Mouse (Mus musculus): ENCODE data around the gene Slc25a10. TPM values are rescaled to one million over a fixed set of nuclear protein-coding genes. Genes with fewer than 3 reads are reported as not detected.

The Slc25a10 gene
- polyA plus RNA-seq, 1 experiment from 2014 or later: 99.7 TPM

DNA sequence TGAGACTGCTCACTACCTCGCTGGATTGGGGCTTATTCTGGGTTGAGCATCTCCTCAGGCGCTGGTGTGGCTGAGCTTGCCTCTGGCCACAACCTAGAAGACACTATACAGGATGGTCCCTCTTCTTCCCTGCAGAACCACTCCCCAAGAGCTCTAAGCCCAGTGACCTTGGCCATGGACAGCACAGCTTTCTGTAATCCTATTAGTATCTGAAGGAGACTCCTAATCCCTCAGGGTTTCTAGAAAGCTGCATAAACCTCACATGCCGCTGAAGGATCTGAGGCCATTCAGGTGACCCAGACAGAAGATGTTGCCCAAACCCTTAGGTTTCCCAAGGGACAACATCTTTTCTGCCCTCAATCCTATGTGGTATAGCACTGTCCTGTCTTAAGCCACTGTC lies 39.4 kb upstream of the Slc25a10 start:
- no peak for DNase-seq
- WGBS (ENCODE audit: insufficient replicate concordance): 80% methylated on average over 3 of the region's 3 CpGs
- ATAC-seq: no peak
- no peak overlapping the region for H3K4me2 ChIP-seq (ENCODE audit: low read depth, low read length)
- H3K36me3 ChIP-seq (replicated peaks; ENCODE audit: insufficient read depth, low read length): 0 out of 2 replicates have a peak, but pooled peaks cover 3% of the 10 kb centered on the region
- peaks cover 20% of the 10 kb centered on the region for H3K4me1 ChIP-seq (ENCODE audit: insufficient read depth)
- H3K9me3 ChIP-seq (ENCODE audit: low read length): no peaks in the 10 kb centered on the region
- H3K27ac ChIP-seq (ENCODE audit: low read depth): no peak overlapping the region
- TF ChIP-seq EP300 (IDR thresholded peaks at IDR 0.05; ENCODE audit: low read depth) (no peak), CTCF (IDR thresholded peaks at IDR 0.05; ENCODE audit: low read depth) (no peak)
- no peak overlapping the region for H3K4me3 ChIP-seq (ENCODE audit: low read depth, low read length)
- H3K27me3 ChIP-seq (ENCODE audit: insufficient read depth, low read length): no peaks in the 10 kb centered on the region
- no peak overlapping the region for H3K9ac ChIP-seq (replicated peaks)

DNA sequence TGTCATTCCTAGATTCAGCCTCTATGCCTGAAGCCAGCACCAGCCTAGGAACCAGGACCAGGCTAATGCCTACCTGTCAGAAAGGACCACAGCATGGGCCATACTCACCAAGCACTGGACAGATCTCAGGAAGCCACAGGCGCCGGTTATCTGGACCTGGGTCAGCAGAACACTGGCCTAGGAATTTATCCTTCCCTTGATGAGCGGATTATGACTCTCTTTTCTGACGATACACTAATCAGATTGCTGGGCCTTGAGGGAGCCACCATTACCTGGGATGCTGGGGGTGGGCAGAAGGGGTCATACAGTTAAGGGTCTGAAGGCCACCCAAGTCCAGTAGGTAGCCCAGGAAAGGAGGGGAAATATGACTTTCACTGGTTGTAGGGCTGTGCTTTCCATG lies 38.3 kb upstream of the Slc25a10 start, which contains the start of gene Pde6g:
Gene Pde6g (minus strand): TSS at position 195 of the 400 bp plus-strand sequence.
- H3K27ac ChIP-seq (ENCODE audit: low read depth): no peak within 1 kb of the TSS
- no peak for ATAC-seq
- TF ChIP-seq CTCF (IDR thresholded peaks at IDR 0.05; ENCODE audit: low read depth) (no peak), EP300 (IDR thresholded peaks at IDR 0.05; ENCODE audit: low read depth) (no peak)
- DNase-seq: no peak
- no peak within 1 kb of the TSS for H3K9ac ChIP-seq (replicated peaks)
- 63% methylated on average over 4 of the region's 4 CpGs for WGBS (ENCODE audit: insufficient replicate concordance)
- H3K9me3 ChIP-seq (ENCODE audit: low read length): no peaks in the 10 kb centered on the region
- H3K27me3 ChIP-seq (ENCODE audit: insufficient read depth, low read length): no peaks in the 10 kb centered on the region
- H3K36me3 ChIP-seq (replicated peaks; ENCODE audit: insufficient read depth, low read length): 0 out of 2 replicates have a peak, but pooled peaks cover 3% of the 10 kb centered on the region
- H3K4me1 ChIP-seq (ENCODE audit: insufficient read depth): peaks cover 25% of the 10 kb centered on the region
- H3K4me2 ChIP-seq (ENCODE audit: low read depth, low read length): no peak within 1 kb of the TSS
- H3K4me3 ChIP-seq (ENCODE audit: low read depth, low read length): no peak within 1 kb of the TSS

DNA sequence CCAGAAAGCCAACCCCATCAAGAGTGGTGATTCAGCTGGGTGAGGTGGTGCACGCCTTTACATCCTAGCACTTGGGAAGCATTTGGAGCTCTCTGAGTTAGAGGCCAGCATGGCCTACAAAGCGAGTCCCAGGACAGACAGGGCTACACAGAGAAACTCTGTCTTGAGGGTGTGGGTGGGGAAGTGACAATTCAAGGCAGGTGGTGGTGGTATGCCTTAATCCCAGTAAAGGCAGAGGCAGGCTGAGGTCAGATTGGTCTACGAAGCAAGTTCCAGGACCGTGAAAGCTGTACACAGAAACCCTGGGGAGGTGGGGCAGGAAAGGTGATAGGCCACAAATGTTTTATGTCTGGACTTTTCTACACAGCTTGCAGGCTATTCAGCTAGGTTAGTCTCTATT lies 36.7 kb upstream of the Slc25a10 start:
- H3K9me3 ChIP-seq (ENCODE audit: low read length): no peaks in the 10 kb centered on the region
- no peak overlapping the region; the same call in 1 of the 2 replicates for H3K9ac ChIP-seq (replicated peaks)
- WGBS (ENCODE audit: insufficient replicate concordance): 93% methylated on average over 4 of the region's 4 CpGs
- no peak for DNase-seq
- H3K36me3 ChIP-seq (replicated peaks; ENCODE audit: insufficient read depth, low read length): peaks cover 6% of the 10 kb centered on the region
- no peak for ATAC-seq
- H3K4me3 ChIP-seq (ENCODE audit: low read depth, low read length): no peak overlapping the region
- H3K27me3 ChIP-seq (ENCODE audit: insufficient read depth, low read length): no peaks in the 10 kb centered on the region
- peak overlapping the region; percentile 44; the same call in 1 of the 2 replicates for H3K27ac ChIP-seq (ENCODE audit: low read depth)
- TF ChIP-seq EP300 (IDR thresholded peaks at IDR 0.05; ENCODE audit: low read depth): no peak
- TF ChIP-seq CTCF (IDR thresholded peaks at IDR 0.05; ENCODE audit: low read depth): no peak
- H3K4me2 ChIP-seq (ENCODE audit: low read depth, low read length): no peak overlapping the region
- H3K4me1 ChIP-seq (ENCODE audit: insufficient read depth): peaks cover 30% of the 10 kb centered on the region

DNA sequence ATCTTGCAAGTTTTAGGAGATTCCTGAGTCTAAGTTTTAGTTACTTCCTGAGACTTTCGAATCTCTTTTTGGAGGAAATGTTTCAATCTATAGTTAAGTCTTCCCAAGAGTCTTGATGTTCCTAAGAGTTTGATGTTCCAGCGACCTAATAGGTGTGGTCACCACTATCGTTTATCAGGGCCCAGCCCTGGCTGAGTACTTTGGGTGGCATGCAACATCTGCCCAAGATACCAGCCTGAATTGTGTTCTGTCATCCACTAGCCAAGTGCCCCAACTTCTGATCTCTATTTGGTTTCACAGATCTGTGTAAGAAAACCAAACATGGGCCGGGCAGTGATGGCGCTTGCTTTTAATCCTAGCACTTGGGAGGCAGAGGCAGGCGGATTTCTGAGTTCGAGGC lies 36.2 kb upstream of the Slc25a10 start:
- no peak for DNase-seq
- TF ChIP-seq CTCF (IDR thresholded peaks at IDR 0.05; ENCODE audit: low read depth) (no peak), EP300 (IDR thresholded peaks at IDR 0.05; ENCODE audit: low read depth) (peak; percentile 30; the same call in 1 of the 2 replicates)
- Histone ChIP-seq H3K27me3 (ENCODE audit: insufficient read depth, low read length) (no peaks in the 10 kb centered on the region), H3K9ac (replicated peaks) (no peak overlapping the region; the same call in 1 of the 2 replicates), H3K9me3 (ENCODE audit: low read length) (no peaks in the 10 kb centered on the region), H3K4me3 (ENCODE audit: low read depth, low read length) (no peak overlapping the region), H3K4me2 (ENCODE audit: low read depth, low read length) (no peak overlapping the region), H3K4me1 (ENCODE audit: insufficient read depth) (peaks cover 30% of the 10 kb centered on the region), H3K36me3 (replicated peaks; ENCODE audit: insufficient read depth, low read length) (peaks cover 7% of the 10 kb centered on the region), H3K27ac (ENCODE audit: low read depth) (peak overlapping the region; percentile 44; the same call in 1 of the 2 replicates)
- WGBS (ENCODE audit: insufficient replicate concordance): 82% methylated on average over 7 of the region's 7 CpGs
- no peak for ATAC-seq

DNA sequence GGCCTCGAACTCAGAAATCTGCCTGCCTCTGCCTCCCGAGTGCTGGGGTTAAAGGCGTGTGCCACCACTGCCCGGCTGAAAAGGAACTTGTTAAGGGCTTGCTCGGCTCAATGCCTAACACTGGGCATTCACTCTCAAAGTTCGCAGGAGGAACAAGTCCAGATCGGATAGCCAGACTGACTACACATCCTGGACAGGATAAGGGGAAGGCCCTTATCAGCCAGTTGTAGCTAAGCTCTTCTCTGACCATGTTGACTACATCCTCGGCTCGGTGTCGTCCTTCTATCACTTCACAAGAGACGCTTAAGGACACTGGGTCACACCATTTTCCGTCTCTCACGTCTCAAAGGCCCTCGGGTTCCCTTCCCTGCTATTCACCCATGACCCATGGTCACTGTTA lies 34.3 kb upstream of the Slc25a10 start:
- H3K4me1 ChIP-seq (ENCODE audit: insufficient read depth): peaks cover 30% of the 10 kb centered on the region
- no peaks in the 10 kb centered on the region for H3K9me3 ChIP-seq (ENCODE audit: low read length)
- H3K36me3 ChIP-seq (replicated peaks; ENCODE audit: insufficient read depth, low read length): peaks cover 18% of the 10 kb centered on the region
- no peaks in the 10 kb centered on the region for H3K27me3 ChIP-seq (ENCODE audit: insufficient read depth, low read length)
- peak overlapping the region; percentile 75 for H3K27ac ChIP-seq (ENCODE audit: low read depth)
- H3K9ac ChIP-seq (replicated peaks): peak overlapping the region; percentile 77
- TF ChIP-seq EP300 (IDR thresholded peaks at IDR 0.05; ENCODE audit: low read depth): no peak
- TF ChIP-seq CTCF (IDR thresholded peaks at IDR 0.05; ENCODE audit: low read depth): no peak
- 6% methylated on average over 14 of the region's 14 CpGs for WGBS (ENCODE audit: insufficient replicate concordance)
- no peak for DNase-seq
- ATAC-seq: peak; percentile 35
- H3K4me2 ChIP-seq (ENCODE audit: low read depth, low read length): peak overlapping the region; percentile 96
- peak overlapping the region; percentile 72 for H3K4me3 ChIP-seq (ENCODE audit: low read depth, low read length)

DNA sequence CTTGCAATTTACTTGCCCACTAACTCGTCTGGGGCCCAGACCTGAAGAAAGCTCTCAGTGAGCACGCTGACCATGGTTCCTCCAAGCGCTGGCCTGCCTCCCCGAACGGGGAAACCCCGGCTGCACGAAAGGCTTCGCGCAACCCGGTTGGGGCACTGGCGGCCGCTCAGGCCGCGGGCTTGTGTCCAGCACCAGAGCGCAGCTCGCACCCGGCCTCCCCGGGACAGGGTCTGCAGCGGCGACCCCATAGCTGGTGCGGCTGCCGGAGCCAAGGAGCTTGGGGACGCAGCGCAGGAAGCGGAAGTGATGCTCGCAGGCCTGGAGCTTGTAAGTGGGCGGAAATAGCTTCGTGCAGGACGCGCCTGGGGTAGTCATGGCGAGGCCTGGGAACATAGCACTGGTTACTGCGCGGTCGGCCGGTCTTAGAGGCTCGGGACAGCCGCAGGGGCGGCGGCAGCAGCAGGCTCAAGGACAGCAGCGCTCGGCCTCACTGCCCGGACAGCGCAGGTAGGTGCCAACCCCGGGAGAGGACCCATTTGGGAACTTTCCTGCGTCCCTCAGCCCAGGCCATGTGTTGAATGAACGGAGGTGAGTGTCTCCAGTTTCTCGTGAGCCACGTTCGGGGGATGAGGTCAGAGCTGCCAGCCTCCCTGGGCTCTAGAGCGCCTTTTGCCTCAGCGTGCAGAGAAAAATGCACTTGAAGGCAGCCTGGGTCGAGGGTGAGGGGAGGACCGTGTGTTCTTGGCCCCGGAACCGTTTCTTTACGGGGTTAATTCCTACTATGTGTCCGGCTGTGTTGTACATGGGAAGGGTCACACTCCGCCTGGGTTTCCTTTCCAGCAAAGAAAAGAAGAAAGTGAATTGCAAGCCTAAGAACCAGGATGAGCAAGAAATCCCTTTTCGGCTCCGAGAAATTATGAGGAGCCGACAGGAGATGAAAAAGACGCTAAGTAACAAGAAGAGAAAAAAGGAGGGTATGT lies 33.6 kb upstream of the Slc25a10 start, which contains the start of the genes Oxld1 and Ccdc137:
Gene Oxld1 (minus strand): TSS at position 297 of the 980 bp plus-strand sequence.
Gene Ccdc137 (plus strand): TSS at position 344 of the 980 bp plus-strand sequence.
- peak within 1 kb of the TSS; percentile 75 for H3K27ac ChIP-seq (ENCODE audit: low read depth)
- H3K4me2 ChIP-seq (ENCODE audit: low read depth, low read length): peak within 1 kb of the TSS; percentile 96
- no peak for TF ChIP-seq CTCF (IDR thresholded peaks at IDR 0.05; ENCODE audit: low read depth)
- TF ChIP-seq EP300 (IDR thresholded peaks at IDR 0.05; ENCODE audit: low read depth): no peak
- H3K9ac ChIP-seq (replicated peaks): peak within 1 kb of the TSS; percentile 77
- ATAC-seq (peak; percentile 87), DNase-seq (peak; percentile 87)
- peaks cover 18% of the 10 kb centered on the region for H3K36me3 ChIP-seq (replicated peaks; ENCODE audit: insufficient read depth, low read length)
- H3K4me3 ChIP-seq (ENCODE audit: low read depth, low read length): peak within 1 kb of the TSS; percentile 72
- peaks cover 30% of the 10 kb centered on the region for H3K4me1 ChIP-seq (ENCODE audit: insufficient read depth)
- 3% methylated on average over 62 of the region's 62 CpGs for WGBS (ENCODE audit: insufficient replicate concordance)
- H3K9me3 ChIP-seq (ENCODE audit: low read length): no peaks in the 10 kb centered on the region
- no peaks in the 10 kb centered on the region for H3K27me3 ChIP-seq (ENCODE audit: insufficient read depth, low read length)
